Mouse (Mus musculus) embryo, embryonic 11 days (tissue): ENCODE data around the gene Igdcc4.
A peak's percentile ranks its signal among the peaks of the same experiment; 100 is the strongest.
"Not testable (repeated sequence)": the region's sequence is repeated elsewhere in the genome, so short reads cannot be mapped to it uniquely, and the experiment has no call there.

Experiments used
- DNase-seq: peaks from one replicate; pipeline ENCODE4 v3.0.0-alpha.2; 2015

Igdcc4 gene

DNA sequence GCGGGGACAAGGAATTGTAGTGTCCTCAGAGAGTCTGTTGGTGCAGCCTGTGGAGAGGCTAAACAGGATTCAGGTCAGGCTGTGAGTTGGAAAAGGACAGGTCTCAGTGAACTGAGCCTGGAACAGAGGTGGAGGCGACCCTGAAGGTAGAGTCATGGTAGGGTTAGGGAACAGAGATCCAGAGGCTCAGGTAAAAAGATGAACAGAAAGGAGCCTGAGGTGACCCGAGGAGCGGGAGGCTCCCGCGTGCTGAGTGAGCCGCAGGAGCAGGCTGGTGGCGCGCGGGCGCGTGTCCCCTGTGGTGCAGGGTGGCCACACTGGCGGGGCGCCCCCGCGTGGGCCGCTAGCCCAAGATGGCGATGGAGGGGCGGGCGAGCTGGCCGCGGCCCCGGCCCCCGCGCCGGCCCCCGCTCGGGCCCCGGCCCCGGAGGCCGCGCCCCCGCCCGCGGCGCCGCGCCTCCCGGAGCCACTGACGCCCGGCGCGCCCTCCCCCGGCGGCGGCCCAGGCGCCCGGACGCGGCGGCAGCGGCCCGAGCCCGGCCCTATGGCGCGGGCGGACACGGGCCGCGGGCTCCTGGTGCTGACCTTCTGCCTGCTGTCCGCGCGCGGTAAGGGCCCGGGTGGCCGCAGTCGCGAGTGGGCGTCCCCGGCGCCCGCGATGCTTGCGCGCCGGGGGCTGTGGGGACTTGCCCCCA lies at the start of gene Igdcc4:
Gene Igdcc4, plus strand, starts transcription at position 496 of the 695 bp plus-strand sequence.
- DNase-seq = peak; percentile 66

DNA sequence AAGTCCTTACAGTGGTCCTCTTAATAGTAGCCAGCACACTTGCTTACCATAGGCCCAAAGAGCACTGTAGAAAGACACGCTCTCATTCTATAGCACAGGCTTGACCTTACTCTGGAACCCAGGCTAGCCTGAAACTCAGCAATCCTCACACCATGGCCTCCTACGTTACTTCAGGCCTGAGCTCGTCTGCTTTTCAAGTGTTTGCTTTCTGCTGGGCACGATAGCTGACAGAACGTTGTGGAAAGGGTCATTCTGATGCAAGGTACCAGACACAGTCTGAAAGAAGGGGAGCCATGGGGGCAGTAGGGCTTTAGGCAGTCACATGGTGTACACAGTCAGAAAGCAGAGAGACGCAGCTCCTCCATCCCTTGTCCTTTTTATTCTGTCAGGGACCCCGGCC lies 37.0 kb upstream of the Igdcc4 start:
- DNase-seq = no peak

DNA sequence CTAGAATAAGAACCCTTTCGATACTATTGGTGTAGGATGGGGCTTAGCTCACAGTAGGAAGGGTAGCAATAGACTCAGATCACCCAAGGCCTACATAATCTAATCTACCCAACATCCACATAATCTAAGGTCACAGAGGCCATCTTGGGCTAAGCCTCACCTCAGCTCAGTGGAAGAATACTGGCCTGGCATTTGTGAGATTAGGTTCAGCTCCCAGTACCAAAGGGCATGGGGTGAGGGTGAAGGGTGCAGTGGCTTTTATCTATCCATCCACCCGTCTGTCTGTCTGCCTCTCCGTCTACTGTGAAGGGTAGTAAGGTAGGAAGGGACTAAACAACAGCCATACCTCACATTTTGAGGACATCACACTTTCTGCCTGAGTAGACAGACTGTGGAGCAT lies 30.7 kb upstream of the Igdcc4 start:
- DNase-seq = no peak

DNA sequence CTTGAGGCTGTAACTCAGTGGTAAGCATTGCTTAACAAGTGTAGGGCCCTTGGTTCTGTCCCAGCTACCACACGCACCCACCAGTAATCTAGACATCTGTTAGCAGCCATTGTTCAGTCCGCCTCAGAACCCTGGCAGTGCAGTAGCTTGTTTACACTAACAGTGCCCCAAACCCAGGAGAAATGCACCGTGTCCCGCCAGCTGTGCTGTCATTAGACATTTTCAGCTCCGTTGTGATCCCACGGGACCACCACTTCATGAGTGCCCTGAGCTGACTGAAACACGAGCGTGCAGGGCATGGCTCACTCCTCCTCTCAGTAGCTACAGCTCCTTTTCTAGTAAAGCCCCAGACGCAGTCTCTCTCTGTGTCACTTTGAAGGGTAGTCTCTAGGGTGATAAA lies 27.7 kb upstream of the Igdcc4 start:
- DNase-seq = peak; percentile 11

DNA sequence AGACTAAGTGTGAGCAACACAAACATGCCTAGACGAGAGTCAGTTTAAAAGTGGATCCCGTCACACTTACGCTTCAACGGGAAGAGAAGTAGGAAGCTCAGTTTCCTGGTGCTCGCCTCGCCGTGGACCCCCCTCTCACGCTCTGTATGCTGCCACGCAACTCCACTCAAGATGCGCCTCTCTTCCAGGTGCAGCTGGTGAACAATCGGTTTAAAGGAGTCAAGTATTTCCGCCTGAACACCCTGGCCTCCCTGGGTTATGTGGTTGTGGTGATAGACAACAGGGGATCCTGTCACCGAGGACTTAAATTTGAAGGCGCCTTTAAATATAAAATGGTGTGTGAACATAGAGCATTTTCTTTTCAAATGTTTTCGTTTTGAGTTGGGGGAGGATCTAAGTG lies 27.0 kb upstream of the Igdcc4 start:
- no peak for DNase-seq

DNA sequence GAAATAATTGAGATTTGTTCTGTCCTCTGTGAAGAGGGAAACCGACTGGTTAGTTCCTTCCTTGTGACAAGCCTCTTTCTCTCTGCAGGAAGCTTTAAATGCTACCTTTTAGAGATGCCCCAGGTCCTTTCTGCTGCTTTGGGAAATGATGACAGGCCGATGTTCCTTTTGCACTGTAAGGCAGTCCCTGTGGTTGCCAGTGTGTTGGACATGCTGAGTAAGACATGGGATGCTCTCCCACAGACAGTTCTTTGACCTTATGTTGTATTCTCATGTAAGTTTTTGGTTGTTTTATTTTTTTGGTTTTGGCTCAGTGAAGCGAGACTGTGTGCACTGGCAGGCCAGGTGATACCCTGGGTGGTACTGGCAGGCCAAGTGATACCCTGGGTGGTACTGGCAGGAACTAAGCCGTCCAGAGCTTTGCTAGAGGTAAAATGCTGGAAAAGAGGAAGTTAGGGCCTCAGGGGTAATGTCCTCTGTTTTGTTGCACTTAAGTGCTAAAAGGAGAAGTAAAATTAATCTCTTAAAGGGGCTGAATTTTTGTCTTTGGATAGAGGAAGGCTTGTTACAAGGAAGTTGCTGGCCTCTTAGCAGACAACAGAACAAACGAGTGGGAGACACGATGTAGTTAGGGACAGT lies 26.3 kb upstream of the Igdcc4 start:
- no peak for DNase-seq

DNA sequence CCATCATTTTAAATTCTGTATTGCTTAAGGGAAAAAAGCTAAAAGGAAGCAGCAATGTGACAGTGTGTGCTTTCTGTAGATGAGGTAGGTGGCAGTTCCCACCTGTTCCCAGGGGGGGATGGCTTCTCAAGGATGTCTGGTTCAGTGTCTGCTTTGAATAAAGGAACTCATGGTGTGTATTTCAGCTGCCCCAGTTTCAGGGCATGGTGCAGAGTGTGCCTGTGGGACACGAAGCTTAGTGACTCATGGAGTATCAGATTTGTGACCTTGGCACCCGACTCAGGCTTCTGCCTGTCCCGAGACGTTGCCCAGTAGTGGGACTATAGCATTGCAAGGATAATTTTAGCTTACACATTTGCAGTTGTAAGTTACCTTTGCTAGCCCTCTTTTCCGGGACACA lies 23.8 kb upstream of the Igdcc4 start:
- no peak for DNase-seq

DNA sequence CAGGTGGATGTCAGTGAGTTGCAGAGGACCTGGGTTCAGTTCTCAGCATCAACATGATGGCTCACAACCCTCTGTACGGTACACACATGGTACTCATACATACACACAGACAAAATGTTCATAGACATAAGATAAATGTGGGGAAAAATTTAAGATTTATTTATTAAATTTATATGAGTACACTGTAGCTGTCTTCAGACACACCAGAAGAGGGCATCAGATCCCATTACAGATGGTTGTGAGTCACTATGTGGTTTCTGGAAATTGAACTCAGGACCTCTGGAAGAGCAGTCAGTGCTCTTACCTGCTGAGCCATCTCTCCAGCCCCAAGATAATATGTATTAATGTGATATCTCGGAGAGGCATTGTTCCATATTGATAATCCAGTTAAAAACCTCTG lies 21.1 kb upstream of the Igdcc4 start:
- DNase-seq = not testable (repeated sequence)

DNA sequence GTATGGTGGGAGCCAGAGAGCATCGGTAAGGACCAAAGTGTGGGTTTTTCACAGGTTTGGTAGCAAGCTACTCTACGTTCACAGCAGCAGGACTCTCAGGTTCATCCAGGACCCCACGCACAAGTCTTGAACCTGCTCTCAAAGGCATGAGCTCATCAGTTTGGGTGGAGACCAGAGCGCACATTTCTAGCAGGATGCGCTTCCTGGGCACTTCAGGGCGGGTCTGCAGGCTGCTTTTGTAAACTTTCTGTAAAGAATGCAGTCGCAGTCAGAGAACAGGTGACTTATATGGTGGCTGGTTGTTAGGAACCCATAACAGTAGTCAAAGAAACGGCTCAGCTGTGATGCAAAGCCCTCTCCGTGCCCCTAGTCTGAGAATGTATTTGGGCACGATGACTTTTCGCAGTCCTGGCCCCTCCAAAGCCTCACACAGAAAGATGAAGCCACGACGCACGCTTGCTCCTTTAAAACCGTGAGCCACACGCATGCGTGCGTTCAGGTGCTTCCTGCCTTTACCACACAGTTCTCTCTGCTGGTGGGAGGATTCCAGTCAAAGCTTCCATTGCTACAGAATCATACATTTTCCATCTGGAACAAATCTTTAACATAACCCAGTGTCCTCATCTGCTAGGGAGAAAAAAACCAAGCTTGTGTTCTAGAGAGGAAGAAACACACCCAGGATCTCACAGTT lies 18.1 kb upstream of the Igdcc4 start:
- no peak for DNase-seq

DNA sequence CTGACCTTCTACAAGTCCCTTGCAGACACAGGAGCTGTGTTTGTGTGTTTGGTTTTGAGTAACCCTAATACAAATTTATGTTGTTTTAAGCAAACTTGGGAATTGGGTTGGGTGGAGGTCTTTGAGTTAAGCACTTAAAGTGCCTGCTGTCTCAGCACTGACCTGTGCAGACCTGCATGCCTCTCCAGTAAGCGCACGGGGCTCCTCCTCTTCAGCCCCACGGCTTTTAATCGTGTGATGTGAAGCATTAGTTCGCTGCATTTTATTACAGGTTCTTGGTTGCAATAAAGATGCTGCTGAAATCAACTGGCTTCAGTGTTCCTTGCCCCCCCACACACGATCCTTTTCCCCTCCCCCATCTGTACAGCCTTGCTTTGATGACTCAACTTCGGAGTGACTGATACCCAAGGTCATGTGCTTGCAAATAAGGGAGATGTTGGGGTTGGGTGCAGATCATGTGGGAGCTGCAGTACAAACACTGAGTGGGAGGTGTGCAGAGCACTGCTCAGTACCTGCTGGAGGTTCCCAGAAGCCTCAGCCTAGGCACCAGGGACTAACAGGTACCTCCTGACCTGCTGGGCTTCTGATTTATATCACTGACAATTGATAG lies 17.0 kb upstream of the Igdcc4 start:
- DNase-seq = no peak

DNA sequence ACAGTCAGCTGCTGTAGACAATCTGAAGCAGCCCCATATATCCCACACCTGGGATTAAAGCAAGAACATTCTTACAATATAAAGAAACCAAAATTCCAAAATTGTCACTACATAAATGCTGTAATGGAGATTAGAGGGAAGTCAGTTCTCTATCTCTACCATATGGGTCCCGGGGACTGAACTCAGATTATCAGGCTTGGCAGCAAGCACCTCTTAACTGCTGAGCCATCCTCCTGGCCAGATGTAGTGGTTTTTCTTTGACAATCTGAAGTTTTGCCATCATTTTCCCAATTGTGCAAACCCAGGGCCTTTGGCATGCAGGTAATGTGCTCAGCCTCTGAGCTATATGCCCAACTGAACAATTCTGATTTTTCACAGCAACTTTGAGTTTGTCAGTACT lies 16.0 kb upstream of the Igdcc4 start:
- DNase-seq = no peak

DNA sequence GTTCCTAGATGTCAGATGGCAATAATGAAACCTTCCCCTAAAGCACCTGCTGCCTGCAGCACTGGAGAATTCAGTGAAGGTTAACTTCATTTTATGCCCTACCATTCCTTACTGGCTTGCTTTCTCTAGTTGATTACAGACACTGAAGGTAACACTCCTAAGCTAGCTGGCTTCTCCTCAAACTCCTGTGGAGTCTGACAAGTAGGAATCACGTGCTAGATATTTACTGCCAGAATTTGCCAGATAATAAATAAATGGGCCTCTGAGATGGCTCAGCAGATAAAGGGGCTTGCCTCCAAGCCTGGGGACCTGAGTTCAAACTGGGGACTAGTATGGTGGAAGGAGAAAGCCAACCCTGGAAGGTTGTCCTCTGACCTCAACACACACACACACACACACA lies 14.5 kb upstream of the Igdcc4 start:
- no peak for DNase-seq

DNA sequence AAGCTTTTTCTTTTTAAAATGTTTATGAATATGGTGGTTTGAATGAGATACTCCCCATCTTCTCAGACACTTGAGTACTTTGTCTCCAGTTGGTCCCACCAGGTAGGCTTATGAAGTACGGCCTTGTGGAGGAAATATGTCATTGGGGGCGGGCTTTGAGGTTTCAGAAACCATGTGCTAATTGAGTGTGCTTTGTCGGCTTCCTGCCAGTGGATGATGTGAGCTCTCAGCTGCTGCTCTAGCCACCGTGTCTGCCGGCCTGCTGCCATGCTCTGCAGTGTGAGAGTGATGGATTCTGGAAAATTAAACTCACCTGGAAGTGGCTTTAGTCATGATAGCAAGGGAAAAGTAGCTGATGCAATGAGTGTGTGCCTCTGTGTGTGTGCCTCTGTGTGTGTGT lies 13.8 kb upstream of the Igdcc4 start:
- no peak for DNase-seq

DNA sequence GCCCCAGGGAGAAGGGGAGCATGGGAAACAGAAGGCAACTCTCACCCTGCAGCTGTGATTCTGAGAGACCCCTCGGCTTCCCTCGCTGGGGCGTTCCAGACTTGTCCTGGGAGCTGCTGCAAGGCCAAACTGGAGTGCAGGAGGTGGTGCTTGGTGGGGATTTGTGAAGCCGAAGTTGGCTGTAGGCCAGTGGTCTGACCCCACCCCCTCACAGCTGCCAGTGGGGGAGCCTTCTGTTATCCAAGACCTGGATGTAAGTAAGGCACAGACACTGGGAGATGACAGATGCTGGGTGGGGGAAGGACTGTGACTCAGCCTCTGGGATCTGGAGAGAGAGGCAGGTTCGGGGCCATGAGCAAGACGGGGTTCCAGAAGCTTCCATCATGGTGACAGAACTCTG lies 7.0 kb upstream of the Igdcc4 start:
- DNase-seq = peak; percentile 48

DNA sequence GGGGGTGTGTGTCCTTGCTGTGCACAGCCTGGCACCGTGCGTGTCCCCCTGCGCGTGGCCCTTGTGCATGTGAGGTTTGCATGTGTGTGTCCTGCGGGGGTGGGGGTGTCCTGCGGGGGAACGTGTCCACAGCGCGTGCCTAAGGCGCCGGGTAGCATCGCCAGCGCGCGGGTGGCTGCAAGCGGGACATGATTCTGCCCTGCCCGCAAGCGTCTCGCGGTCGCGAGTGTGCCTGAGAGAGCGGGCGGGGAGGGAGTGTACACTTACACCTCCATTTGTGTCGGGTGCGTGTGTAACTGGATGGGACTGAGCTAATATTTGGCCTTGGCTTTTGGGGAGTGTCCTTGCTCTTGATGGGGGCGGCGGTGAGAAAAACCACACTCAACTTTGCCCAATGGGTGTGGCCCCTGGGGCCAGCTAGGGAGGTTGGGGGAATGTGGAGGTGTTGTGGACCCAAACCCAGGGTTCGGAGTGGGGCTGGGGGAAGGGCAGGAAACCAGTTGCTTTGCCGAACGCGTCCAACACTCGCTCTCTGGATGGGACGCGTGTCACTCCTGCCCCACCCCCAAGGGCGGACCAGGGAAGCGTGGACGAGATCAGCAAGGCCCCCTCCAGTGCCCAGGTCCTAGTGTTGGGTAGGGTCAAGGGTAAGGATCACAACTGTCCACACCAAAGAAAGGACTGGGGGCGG lies 545 bp downstream of the Igdcc4 start:
- peak; percentile 70 for DNase-seq

DNA sequence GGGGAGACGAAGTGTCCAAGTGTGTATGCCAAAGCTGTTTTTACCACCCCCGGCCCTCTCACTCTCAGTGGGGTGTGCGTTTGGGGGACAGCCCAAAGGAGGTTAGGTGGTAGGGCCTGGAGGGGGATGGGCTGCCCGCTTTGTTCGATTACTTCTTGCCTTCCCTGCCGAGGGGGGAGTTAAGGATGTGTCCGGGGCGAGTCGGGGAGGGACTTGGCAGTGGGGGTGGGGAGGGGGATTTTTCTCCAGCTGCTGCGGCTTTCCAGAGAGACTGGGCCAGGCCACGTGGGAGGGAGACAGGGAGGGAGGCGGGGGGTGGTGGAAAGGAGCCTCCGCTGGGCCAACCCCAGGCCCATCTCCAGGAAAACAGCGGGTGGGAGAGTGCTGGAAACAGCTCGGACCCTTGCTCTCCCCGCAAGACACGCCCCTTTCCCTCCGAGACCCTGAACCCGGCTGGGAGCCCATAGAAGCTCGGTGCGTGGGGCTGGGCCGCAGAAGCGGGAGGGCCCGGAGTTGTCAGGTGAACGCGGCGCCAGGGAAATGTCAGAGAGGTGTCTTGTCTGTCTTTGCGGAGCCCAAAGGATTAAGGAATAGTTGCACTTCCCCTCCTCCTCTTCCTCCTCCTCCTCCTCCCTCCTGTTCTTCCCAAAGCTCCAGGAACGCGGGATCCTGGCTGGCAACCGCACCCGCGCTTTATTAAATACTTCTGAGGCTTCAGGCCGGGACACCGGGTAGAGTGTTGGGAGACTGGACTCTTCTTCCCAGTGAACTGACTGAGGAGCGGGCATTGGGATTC lies 1.3 kb downstream of the Igdcc4 start:
- DNase-seq = peak; percentile 87

DNA sequence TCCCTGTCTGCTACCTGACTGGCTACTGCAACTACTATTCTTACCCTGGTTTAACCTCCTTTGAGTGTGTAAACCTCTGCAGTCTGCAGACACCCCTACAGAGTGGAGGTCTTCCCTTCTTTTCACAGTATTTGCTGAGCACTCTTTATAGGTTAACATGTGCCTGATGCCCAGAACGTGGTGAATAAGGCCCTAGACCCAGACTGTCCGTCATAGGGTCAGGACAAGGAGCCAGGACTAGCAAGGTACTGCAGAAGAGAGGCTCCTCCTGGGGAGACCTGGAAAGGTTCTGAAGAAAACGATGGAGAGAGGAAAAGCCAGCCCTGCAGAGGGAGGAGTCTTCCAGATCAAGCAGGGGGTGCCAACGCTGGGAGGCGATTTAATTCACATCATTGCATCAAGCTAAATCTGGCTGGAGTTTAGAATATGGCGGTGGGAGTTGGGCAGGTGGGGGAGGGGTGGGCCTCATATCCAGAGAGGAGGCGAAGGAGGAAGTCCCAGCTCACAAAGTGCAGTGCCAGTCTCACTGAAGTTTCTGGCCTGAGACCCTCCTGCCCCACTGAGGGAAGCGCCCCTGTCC lies 2.0 kb downstream of the Igdcc4 start:
- DNase-seq = no peak

DNA sequence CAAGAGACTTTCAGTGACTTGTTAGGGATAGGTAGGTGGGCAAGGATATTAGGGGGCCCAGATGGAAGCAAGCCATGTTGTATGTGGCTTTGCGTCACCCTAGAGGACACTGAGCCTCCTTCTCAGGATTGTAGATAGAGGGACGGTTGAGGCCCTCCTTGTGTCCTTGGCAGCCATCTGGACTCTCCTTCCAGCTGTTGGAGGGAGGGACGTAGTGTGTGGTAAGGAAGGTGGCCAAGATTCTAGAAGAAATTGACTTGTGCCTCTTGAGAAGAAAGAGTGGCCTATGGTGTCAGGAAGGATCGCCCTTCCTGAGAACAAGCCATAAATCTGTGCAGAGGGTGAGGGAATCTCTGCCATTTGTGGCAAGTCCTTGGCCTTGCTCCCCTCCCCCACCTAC lies 5.5 kb downstream of the Igdcc4 start:
- no peak for DNase-seq

DNA sequence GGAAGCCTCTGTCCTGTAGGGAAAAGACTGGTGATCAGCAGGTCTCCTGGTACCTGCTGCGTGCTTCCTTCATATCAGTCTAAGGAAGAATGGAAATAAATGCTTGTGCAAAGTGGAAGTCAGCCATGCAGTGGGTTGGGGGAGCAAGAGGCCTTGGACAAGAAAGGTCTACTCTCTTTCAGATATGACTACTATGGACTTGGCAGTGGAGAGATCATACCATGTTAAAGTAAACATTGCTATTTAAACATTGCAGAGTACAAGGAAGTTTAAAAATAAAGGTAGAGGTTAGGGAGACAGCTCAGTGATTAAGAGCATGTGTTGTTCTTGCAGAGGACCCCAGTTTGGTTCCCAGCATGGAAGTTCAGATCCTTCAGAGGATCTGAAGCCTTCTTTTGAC lies 6.6 kb downstream of the Igdcc4 start:
- DNase-seq = no peak

DNA sequence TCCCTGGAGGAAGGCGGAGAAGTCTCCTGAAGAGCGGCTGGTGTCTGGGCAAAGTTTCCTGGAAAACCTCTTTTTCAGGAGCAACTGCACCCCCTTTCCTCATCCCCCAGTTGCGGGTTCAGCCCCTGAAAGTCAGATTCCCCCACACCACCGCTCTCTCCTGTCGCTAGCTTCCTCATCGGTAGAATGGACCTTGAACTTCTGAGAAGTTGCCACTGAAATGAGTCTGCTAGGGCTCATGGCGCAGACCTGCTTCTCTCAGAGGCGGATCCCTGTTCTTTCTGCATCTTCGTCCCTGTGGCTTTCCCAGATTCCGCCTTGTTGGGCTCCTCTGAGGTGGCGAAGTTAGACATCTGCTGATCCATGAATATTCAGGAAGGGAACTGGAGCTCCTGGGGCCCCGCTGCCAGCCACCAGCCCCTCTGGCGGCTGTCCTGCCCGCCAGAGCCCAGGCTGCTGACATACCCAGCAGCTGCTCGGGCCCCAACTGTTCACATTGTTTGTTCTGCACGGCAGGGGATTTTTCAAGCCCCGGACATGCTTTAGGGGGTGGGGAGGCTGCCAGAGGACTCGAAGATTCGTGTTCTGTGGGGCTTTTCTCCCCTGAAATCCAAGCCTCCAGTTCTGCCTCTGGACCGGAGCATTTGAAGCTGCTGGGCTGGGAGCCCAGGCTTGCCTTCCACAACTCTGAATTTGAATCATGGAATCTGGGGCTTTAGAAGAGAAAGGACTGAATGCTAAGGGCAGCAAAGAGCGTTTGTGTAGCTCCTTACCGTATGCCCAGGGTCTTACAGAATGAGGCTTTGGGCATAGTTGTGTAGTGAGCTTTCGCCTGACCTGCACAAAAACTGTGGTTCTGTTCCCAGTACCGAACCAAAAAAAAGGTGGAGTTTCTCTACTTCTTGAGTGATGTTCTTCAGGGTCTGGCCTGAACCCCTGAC lies 8.1 kb downstream of the Igdcc4 start:
- peak; percentile 80 for DNase-seq

DNA sequence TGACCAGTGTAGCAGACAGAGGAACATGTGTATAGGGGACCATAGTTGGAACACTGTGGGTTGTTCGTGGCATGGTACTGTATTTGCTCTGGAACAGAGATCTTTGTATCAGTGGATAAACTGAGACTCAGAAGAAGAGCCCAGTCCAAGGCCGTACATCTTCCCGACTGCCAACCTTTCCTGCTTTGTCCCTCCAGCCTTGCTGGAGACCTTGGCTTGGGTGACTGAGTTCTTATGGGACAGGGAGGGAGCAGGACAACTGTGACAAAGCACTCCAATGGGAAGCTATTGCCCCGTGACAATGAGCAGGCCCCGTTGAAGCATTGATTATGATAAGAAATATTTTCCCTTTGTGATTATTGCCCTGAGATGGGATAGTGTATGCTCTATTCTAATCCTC lies 10.4 kb downstream of the Igdcc4 start:
- no peak for DNase-seq
